Mouse (Mus musculus) right cerebral cortex, postnatal 14 days (tissue): Measurements from ENCODE around the gene Tcap.
"Not testable (repeated sequence)": the region's sequence is repeated elsewhere in the genome, so short reads cannot be mapped to it uniquely, and the experiment has no call there.

Experiments
- DNase-seq: peaks from one replicate; pipeline ENCODE4 v3.0.0; 2022

Gene Tcap

DNA sequence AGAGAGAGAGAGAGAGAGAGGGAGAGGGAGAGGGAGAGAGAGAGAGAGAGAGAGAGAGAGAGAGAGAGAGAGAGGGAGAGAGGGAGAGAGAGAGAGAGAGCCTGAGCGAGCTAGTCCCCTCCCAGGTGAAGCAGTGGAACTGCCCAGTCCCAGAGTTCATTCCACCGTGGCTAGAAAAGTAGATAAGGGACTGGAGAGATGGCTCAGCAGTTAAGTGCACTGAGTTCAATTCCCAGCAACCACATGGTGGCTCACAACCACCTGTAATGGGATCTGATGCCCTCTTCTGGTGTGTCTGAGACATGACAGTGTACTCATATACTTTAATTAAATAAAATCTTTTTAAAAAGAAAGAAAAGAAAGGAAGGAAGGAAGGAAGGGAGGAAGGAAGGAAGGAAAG is 1.2 kb upstream of the Tcap start:
- DNase-seq, result not testable (repeated sequence)

- no peak for DNase-seq
Observed at GRCm38 (mm10) chr11:98384216-98384615, 605 bp downstream of the Tcap start.

- DNase-seq, result no peak
Observed at GRCm38 (mm10) chr11:98384721-98385637, 1.4 kb downstream of the Tcap start.

GRCm38 (mm10) chr11:98385638-98386585 is 2.3 kb downstream of the Tcap start, which contains the start of gene Pnmt:
Gene Pnmt (plus strand): TSS chr11:98386450.
- DNase-seq, result no peak

GRCm38 (mm10) chr11:98386596-98386995 is 3.0 kb downstream of the Tcap start:
- DNase-seq, result no peak

- no peak for DNase-seq
Observed at GRCm38 (mm10) chr11:98387056-98387577, 3.5 kb downstream of the Tcap start.

DNA sequence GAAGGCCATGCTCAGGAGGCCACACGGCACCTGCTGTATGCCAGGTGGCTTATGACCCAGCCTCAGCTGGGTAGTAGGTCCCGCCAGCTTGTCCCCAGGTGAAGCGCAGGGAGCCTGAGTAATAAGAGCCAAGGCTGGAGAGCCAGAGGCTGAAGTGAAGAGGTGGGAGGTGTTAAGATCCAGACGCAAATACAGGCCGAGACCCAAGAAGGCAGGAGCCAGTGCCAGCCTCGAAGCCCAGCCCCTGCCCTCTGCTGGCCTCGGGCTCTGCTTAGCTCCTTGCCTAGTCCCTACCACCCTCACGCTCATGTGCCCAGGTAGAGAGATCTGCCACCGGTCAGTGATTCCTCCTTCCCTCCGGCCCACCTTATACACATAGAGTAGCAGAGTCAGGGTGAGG is 4.7 kb downstream of the Tcap start:
- no peak for DNase-seq

- peak; percentile 78 for DNase-seq
Observed at GRCm38 (mm10) chr11:98389221-98389780, 5.7 kb downstream of the Tcap start.

DNA sequence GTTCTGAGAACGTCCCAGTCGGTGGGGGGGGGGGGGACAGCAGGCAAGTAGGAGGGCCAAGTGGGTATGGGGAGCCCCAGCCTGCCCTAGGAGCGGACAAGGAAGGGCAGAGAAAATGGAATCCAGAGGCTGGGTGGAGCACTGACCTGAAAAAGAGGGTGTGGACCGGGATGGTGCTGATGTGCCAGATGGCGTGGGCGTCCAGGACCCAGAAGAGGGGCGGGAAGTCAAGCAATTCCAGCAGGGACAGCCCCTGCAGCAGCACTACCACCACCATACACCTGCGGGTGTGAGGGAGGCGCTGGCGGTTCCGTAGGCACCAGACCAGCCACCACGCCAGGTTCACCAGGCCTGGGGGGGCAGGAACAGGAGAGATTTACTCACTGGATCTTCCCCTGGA is 6.5 kb downstream of the Tcap start:
- DNase-seq, result no peak

DNA sequence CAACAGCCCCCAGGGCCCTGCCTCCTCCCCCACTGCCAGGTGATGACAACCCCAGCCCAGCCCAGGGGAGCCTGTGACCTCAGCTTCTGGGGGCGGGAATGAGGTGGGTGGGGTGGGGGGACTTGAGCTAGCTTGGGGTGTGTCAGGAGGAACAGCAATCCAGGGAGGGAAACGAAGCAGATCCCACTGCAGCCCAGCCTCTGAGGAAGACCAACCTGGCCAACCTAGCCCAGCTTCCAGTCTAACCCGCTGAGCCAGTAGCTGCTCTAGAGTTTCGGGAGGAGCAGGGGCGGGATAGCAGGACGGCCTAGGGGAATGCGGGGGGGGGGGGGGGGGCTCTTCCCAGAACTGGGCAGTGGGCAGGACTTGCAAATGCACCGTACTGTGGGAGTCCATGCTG is 8.4 kb downstream of the Tcap start:
- no peak for DNase-seq

- no peak for DNase-seq
Observed at GRCm38 (mm10) chr11:98392645-98393044, 9.0 kb downstream of the Tcap start.

DNA sequence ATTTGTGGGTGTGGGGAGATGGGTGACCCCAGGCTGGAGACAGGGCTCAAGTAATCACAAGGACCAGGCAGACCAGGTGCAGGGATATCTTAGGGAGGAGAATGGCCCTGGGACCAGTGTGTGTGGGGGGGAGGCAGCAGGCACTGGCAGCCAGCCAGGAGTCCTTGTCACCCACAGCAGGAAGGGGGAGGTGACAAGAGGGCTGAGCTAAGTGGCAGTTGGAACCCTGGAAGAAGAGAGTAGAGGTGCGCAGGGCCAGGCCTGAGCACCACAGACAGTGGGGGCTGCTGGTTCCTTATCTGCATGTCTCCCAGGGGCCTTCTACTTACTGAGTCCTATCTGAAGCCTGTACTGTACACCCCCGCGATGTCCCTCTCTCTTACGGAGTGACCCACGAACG is 9.7 kb downstream of the Tcap start:
- no peak for DNase-seq

- no peak for DNase-seq
Observed at GRCm38 (mm10) chr11:98394301-98394700, 10.7 kb downstream of the Tcap start.

DNA sequence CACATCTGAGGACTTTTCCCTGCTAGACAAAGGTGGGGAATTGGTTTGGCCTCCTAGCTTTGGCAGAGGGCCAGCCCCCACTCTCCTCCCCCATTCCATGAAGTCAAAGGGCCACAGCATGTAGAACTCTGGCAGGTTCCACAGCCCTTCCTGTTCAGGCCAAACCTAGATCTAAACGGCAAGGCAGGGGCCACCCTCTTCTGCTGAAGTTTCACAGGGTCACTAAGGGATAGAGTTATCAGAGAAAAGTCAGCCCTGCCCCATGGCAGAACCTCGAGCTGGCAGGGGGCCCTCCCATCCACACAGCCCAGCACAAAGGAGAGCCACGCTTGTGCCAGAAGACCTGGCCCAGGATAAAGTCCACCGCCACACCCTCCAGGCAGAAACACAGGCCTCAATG is 11.4 kb downstream of the Tcap start:
- no peak for DNase-seq

DNA sequence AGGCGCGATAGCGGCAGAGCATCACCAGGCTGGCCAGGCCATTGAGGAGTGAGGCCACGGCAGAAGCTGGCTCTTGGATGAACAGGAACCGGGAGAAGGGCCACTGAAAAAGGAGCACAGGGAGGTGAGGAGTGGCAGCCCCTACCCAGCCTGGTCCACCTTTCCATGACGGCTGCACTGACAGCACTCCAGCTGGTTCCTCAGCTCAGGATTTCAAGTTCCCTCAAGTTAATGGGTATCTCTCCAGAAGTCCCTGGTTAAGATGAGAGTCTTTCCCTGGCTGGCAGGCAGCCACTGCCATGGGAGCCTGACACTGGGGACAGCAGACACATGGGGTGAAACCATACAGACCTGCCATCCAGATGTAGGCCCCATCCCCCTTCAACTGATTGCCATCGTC is 14.3 kb downstream of the Tcap start:
- DNase-seq, result no peak

- peak; percentile 85 for DNase-seq
Observed at GRCm38 (mm10) chr11:98400161-98400726, 16.6 kb downstream of the Tcap start, which contains the start of gene Pgap3. Gene Pgap3 (minus strand): TSS chr11:98400490.

GRCm38 (mm10) chr11:98400816-98401215 is 17.2 kb downstream of the Tcap start:
- DNase-seq, result no peak

DNA sequence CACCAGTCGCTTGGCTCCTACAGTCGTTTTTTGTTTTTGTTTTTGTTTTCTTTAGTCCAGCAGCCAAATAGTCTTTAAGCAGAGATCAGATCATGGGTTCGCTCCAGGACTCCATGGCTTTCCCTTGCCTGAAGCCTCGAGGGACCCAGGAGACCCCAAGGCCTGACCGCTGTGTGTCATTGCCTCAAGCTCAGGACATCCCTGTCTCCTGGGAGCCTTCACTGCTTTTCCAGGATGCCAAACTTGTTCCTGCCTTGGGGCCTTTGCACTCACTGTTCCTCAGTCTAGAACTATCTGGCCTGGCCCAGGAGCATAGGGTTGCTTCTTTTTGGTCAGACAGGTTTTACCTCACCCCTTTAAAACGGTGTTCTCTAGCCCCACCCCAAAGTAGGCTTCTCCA is 23.0 kb downstream of the Tcap start:
- DNase-seq, result no peak

GRCm38 (mm10) chr11:98408872-98409271 is 25.3 kb downstream of the Tcap start:
- no peak for DNase-seq

DNA sequence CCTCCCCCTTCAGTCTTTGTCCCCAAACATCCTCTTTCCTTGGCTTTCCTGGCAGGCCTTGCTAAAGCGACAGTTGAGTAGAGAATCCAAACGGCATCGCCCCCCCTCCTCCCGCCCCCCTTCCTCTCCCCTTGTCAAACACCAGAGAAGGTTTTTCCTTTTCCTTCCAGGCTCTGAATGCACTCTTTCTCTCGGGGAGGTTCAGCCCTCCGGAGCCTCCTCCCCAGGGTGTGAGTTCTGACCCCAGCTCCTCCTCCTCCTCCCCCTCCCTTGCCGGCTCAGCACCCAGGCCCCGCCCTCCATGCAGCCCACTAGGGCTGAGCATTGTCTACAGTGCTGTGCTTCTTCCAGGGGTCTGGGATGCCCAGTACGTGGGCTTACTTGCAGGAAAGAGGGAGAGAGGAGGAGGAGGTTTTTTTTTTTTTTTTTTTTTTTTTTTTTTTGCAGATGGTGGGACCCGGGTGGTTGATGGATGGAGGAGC is 25.8 kb downstream of the Tcap start:
- no peak for DNase-seq

- no peak for DNase-seq
Observed at GRCm38 (mm10) chr11:98412273-98412796, 28.7 kb downstream of the Tcap start, which contains the start of gene Erbb2. Gene Erbb2 (plus strand): TSS chr11:98412470.

DNA sequence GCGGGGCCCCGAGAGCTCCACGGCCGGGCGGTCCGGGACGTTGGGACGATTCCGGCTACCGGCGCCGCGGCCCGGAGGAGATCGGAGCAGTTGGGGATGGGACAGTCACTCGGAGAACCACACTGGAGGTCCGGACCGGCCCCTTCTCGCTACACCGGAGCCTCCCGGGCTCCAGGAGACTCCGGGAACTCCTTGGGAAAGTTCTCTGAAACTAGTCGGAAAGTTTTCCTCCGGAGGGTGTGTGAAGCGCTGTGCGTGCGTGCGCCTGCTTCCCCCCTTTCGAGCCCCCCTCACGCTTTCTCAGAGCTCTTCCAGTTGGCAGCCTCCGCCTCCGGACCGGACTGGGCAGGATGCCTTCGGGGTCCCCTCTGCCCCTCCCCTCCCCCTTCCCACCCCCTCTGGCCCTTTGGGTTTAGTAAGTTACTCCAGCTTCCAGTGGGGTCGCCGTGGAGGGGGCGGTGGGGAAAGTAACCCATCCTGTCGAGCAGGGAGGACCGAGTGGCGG is 29.2 kb downstream of the Tcap start:
- no peak for DNase-seq
